Mouse (Mus musculus): ENCODE results near the gene Gtsf2. TPM values are rescaled to one million over a fixed set of nuclear protein-coding genes. Genes with fewer than 3 reads are reported as not detected.

The Gtsf2 gene
- not detected in 2 replicates for polyA plus RNA-seq (2015; fragmentation: Nextera tagmentation; extraction: Ambion mirVana)

GRCm38 (mm10) chr15:103448369-103448768 lies at the start of gene Gtsf2:
Gene Gtsf2 (minus strand): TSS chr15:103448469.
- no peak within 1 kb of the TSS for H3K4me3 ChIP-seq (replicated peaks)
- no peak within 1 kb of the TSS for H3K9ac ChIP-seq
- no peak within 1 kb of the TSS for H3K27ac ChIP-seq
- H3K36me3 ChIP-seq, result no peaks in the 10 kb centered on the region
- no peaks in the 10 kb centered on the region for H3K27me3 ChIP-seq (replicated peaks)
- H3K4me1 ChIP-seq (replicated peaks), result no peaks in the 10 kb centered on the region
- H3K9me3 ChIP-seq, result no peaks in the 10 kb centered on the region
- WGBS, result 43% methylated on average over 3 of the region's 3 CpGs
- H3K4me2 ChIP-seq (replicated peaks), result no peak within 1 kb of the TSS
- ATAC-seq, result no peak

GRCm38 (mm10) chr15:103496204-103497140 lies 48.2 kb upstream of the Gtsf2 start:
- Histone ChIP-seq H3K36me3 (no peaks in the 10 kb centered on the region), H3K9ac (no peak overlapping the region), H3K27me3 (replicated peaks) (no peaks in the 10 kb centered on the region), H3K4me3 (replicated peaks) (no peak overlapping the region), H3K27ac (no peak overlapping the region), H3K4me1 (replicated peaks) (no peaks in the 10 kb centered on the region), H3K4me2 (replicated peaks) (no peak overlapping the region), H3K9me3 (no peaks in the 10 kb centered on the region)
- ATAC-seq, result no peak
- WGBS, result 68% methylated on average over 10 of the region's 10 CpGs

GRCm38 (mm10) chr15:103488336-103488735 lies 40.1 kb upstream of the Gtsf2 start:
- Histone ChIP-seq H3K9ac (no peak overlapping the region), H3K4me3 (replicated peaks) (no peak overlapping the region), H3K4me2 (replicated peaks) (no peak overlapping the region), H3K36me3 (no peaks in the 10 kb centered on the region), H3K4me1 (replicated peaks) (no peaks in the 10 kb centered on the region), H3K27ac (no peak overlapping the region), H3K9me3 (no peaks in the 10 kb centered on the region), H3K27me3 (replicated peaks) (no peaks in the 10 kb centered on the region)
- 69% methylated on average over 4 of the region's 4 CpGs for WGBS
- no peak for ATAC-seq

- Histone ChIP-seq H3K9me3 (no peaks in the 10 kb centered on the region), H3K9ac (no peak overlapping the region), H3K4me1 (replicated peaks) (no peaks in the 10 kb centered on the region), H3K27ac (no peak overlapping the region), H3K4me2 (replicated peaks) (no peak overlapping the region), H3K4me3 (replicated peaks) (no peak overlapping the region), H3K36me3 (no peaks in the 10 kb centered on the region), H3K27me3 (replicated peaks) (no peaks in the 10 kb centered on the region)
- WGBS, result 79% methylated on average over 1 of the region's 1 CpGs
- ATAC-seq, result no peak
These were observed 38.4 kb upstream of the Gtsf2 start for GRCm38 (mm10) chr15:103486658-103487057.

- Histone ChIP-seq H3K36me3 (no peaks in the 10 kb centered on the region), H3K4me2 (replicated peaks) (no peak overlapping the region), H3K27me3 (replicated peaks) (no peaks in the 10 kb centered on the region), H3K27ac (no peak overlapping the region), H3K4me3 (replicated peaks) (no peak overlapping the region), H3K9ac (no peak overlapping the region), H3K9me3 (no peaks in the 10 kb centered on the region), H3K4me1 (replicated peaks) (no peaks in the 10 kb centered on the region)
- 49% methylated on average over 3 of the region's 3 CpGs for WGBS
- no peak for ATAC-seq
These were observed 36.8 kb upstream of the Gtsf2 start for GRCm38 (mm10) chr15:103485106-103485505.

- no peak overlapping the region for H3K9ac ChIP-seq
- H3K4me3 ChIP-seq (replicated peaks), result no peak overlapping the region
- H3K27ac ChIP-seq, result no peak overlapping the region
- H3K9me3 ChIP-seq, result no peaks in the 10 kb centered on the region
- H3K36me3 ChIP-seq, result no peaks in the 10 kb centered on the region
- H3K27me3 ChIP-seq (replicated peaks), result no peaks in the 10 kb centered on the region
- H3K4me2 ChIP-seq (replicated peaks), result no peak overlapping the region
- 48% methylated on average over 2 of the region's 2 CpGs for WGBS
- H3K4me1 ChIP-seq (replicated peaks), result no peaks in the 10 kb centered on the region
- no peak for ATAC-seq
These were observed 36.2 kb upstream of the Gtsf2 start for GRCm38 (mm10) chr15:103484490-103484889.

GRCm38 (mm10) chr15:103482488-103482887 lies 34.2 kb upstream of the Gtsf2 start:
- WGBS, result 0% methylated on average over 1 of the region's 1 CpGs

GRCm38 (mm10) chr15:103480129-103480528 lies 31.9 kb upstream of the Gtsf2 start:
- Histone ChIP-seq H3K4me2 (replicated peaks) (no peak overlapping the region), H3K27ac (no peak overlapping the region), H3K4me3 (replicated peaks) (no peak overlapping the region), H3K4me1 (replicated peaks) (no peaks in the 10 kb centered on the region), H3K9ac (no peak overlapping the region), H3K9me3 (no peaks in the 10 kb centered on the region), H3K36me3 (no peaks in the 10 kb centered on the region), H3K27me3 (replicated peaks) (no peaks in the 10 kb centered on the region)
- peak; percentile 48; the same call in 1 of the 2 replicates for ATAC-seq
- WGBS, result 49% methylated on average over 2 of the region's 2 CpGs

More at GRCm38 (mm10) chr15:103482488-103482887, 34.2 kb upstream of the Gtsf2 start:
- Histone ChIP-seq H3K27ac (no peak overlapping the region), H3K4me1 (replicated peaks) (no peaks in the 10 kb centered on the region), H3K4me3 (replicated peaks) (no peak overlapping the region), H3K36me3 (no peaks in the 10 kb centered on the region), H3K27me3 (replicated peaks) (no peaks in the 10 kb centered on the region), H3K9ac (no peak overlapping the region), H3K9me3 (no peaks in the 10 kb centered on the region), H3K4me2 (replicated peaks) (no peak overlapping the region)
- ATAC-seq, result no peak

- WGBS, result 52% methylated on average over 1 of the region's 1 CpGs
- ATAC-seq, result peak; percentile 92
These were observed 30.9 kb upstream of the Gtsf2 start for GRCm38 (mm10) chr15:103479080-103479606.

GRCm38 (mm10) chr15:103473769-103474168 lies 25.5 kb upstream of the Gtsf2 start:
- Histone ChIP-seq H3K4me1 (replicated peaks) (no peaks in the 10 kb centered on the region), H3K4me3 (replicated peaks) (no peak overlapping the region), H3K36me3 (no peaks in the 10 kb centered on the region), H3K9me3 (no peaks in the 10 kb centered on the region), H3K9ac (no peak overlapping the region), H3K4me2 (replicated peaks) (no peak overlapping the region), H3K27ac (no peak overlapping the region), H3K27me3 (replicated peaks) (no peaks in the 10 kb centered on the region)
- WGBS, result 81% methylated on average over 5 of the region's 5 CpGs
- ATAC-seq, result no peak

More at GRCm38 (mm10) chr15:103479080-103479606, 30.9 kb upstream of the Gtsf2 start:
- no peak overlapping the region for H3K4me2 ChIP-seq (replicated peaks)
- H3K4me1 ChIP-seq (replicated peaks), result no peaks in the 10 kb centered on the region
- no peak overlapping the region for H3K4me3 ChIP-seq (replicated peaks)
- H3K27ac ChIP-seq, result no peak overlapping the region
- no peaks in the 10 kb centered on the region for H3K9me3 ChIP-seq
- H3K9ac ChIP-seq, result no peak overlapping the region
- H3K27me3 ChIP-seq (replicated peaks), result no peaks in the 10 kb centered on the region
- H3K36me3 ChIP-seq, result no peaks in the 10 kb centered on the region

- no peaks in the 10 kb centered on the region for H3K4me1 ChIP-seq (replicated peaks)
- H3K4me3 ChIP-seq (replicated peaks), result no peak overlapping the region
- no peak overlapping the region for H3K4me2 ChIP-seq (replicated peaks)
- 82% methylated on average over 7 of the region's 7 CpGs for WGBS
- no peak overlapping the region for H3K9ac ChIP-seq
- H3K27ac ChIP-seq, result no peak overlapping the region
- no peaks in the 10 kb centered on the region for H3K36me3 ChIP-seq
- no peaks in the 10 kb centered on the region for H3K9me3 ChIP-seq
- ATAC-seq, result no peak
- no peaks in the 10 kb centered on the region for H3K27me3 ChIP-seq (replicated peaks)
These were observed 24.9 kb upstream of the Gtsf2 start for GRCm38 (mm10) chr15:103473182-103473581.

GRCm38 (mm10) chr15:103472265-103472664 lies 24.0 kb upstream of the Gtsf2 start:
- no peaks in the 10 kb centered on the region for H3K36me3 ChIP-seq
- H3K4me3 ChIP-seq (replicated peaks), result no peak overlapping the region
- no peak overlapping the region for H3K4me2 ChIP-seq (replicated peaks)
- no peaks in the 10 kb centered on the region for H3K9me3 ChIP-seq
- no peak overlapping the region for H3K27ac ChIP-seq
- H3K9ac ChIP-seq, result no peak overlapping the region
- ATAC-seq, result no peak
- 69% methylated on average over 3 of the region's 3 CpGs for WGBS
- no peaks in the 10 kb centered on the region for H3K4me1 ChIP-seq (replicated peaks)
- no peaks in the 10 kb centered on the region for H3K27me3 ChIP-seq (replicated peaks)
